Mouse (Mus musculus): ENCODE data around the gene Rassf6. TPM values are rescaled to one million over a fixed set of nuclear protein-coding genes. Genes with fewer than 3 reads are reported as not detected.

Gene Rassf6
- 11.7 and 12.0 TPM in 2 replicates for polyA plus RNA-seq (2014; fragmentation: Nextera tagmentation; extraction: Ambion mirVana)

DNA sequence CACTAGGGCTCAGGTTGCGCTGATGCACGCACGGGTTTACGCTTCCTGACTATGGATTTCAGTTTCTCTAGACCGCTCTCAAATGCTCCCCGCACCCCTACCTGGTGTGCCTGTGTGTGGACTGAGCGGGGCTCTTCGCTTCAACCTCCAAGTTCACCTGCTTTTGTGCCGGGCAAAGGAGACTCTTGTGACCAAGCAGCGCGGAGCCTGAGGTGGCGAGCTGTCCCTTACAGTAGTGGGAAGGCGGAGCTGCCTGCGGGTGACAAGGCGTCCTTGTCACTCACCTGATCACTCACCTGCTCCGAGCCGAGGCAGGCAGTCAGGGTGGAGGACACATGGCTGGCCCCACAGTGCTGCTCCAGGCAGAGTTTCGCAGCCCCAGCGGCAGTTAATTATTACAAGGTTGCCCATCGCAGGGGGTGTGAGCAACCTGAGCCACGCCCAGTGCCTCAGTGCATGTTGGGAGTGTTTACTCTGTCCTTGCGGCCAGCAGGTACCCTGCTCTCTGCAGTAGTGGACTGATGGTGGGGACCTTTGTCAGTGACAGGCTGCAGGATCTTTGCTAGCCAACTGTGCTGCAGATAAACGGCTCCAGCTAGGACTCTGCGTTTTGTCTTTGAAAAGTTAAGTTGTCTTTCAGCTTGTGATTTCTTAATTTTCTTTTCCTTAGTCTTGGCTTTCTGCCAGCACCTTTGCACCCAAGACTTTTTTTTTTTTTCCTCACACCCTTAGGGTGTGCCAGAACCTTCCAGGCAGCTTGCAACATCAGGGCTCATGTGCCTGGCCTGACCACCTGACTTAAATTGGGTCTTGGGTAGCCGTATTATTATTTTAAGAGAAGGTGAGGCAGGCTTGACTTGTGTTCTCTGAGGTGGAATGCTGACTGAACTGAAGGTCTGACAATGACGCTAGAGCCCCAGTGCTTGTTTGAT lies at the start of gene Rassf6:
Gene Rassf6 (minus strand): TSS at position 372 of the 932 bp plus-strand sequence.
- no peaks in the 10 kb centered on the region for H3K9me3 ChIP-seq (ENCODE audit: control insufficient read depth, low read length)
- H3K27ac ChIP-seq (ENCODE audit: low read depth): peak within 1 kb of the TSS; percentile 75
- peak within 1 kb of the TSS; percentile 37 for H3K9ac ChIP-seq (ENCODE audit: low read length)
- WGBS: 6% methylated on average over 26 of the region's 26 CpGs
- H3K36me3 ChIP-seq (ENCODE audit: control insufficient read depth, insufficient read depth, low read length): no peaks in the 10 kb centered on the region
- H3K4me3 ChIP-seq (ENCODE audit: low read depth, low read length): peak within 1 kb of the TSS; percentile 36
- H3K4me2 ChIP-seq (ENCODE audit: low read length): peak within 1 kb of the TSS; percentile 71
- peak; percentile 97 for ATAC-seq (replicated peaks; ENCODE audit: low FRiP score, low TSS enrichment, low read depth)
- peaks cover 16% of the 10 kb centered on the region for H3K4me1 ChIP-seq (replicated peaks; ENCODE audit: control insufficient read depth, insufficient read depth, low read length)
- H3K27me3 ChIP-seq (replicated peaks; ENCODE audit: control insufficient read depth, insufficient read depth, low read length): no peaks in the 10 kb centered on the region
- peak; percentile 78 for DNase-seq (ENCODE audit: low spot score)

DNA sequence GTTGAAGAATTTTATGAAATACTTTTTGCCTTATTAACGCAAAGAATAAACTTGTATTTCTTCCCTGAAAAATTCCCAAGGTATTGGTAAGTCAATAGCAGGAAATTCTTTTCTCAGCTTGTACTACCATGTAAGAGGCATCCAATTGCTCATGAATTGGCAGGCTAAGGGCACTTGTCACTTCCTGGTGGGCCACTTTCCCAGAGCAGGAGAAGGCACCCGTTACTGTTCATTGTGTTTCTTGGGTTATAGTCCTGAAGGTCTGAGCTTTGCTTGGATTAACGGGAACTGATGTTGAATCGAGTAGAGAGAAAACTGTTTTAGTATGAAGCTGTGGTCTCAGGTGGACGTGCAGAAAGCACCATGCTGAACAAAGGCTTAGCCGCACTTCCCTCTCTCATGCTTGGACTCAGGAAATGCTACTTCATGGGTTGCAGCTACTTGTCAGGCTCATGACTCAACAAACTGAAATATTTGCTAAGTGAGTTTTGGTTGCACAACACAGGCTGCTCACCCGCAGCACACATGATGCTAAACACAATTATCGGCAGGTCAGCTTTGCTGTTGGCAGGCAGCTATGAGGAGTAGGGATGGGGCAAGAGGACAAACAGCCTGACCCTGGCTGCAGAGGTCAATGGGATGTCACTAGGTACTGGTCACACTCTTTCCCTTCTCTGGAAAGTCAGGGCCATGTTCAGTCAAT lies 49.1 kb upstream of the Rassf6 start:
- H3K4me3 ChIP-seq (ENCODE audit: low read depth, low read length): no peak overlapping the region
- no peaks in the 10 kb centered on the region for H3K9me3 ChIP-seq (ENCODE audit: control insufficient read depth, low read length)
- DNase-seq (ENCODE audit: low spot score): no peak
- H3K27ac ChIP-seq (ENCODE audit: low read depth): no peak overlapping the region
- no peak for ATAC-seq (replicated peaks; ENCODE audit: low FRiP score, low TSS enrichment, low read depth)
- H3K9ac ChIP-seq (ENCODE audit: low read length): no peak overlapping the region
- 86% methylated on average over 8 of the region's 8 CpGs for WGBS
- H3K4me1 ChIP-seq (replicated peaks; ENCODE audit: control insufficient read depth, insufficient read depth, low read length): no peaks in the 10 kb centered on the region
- no peaks in the 10 kb centered on the region for H3K27me3 ChIP-seq (replicated peaks; ENCODE audit: control insufficient read depth, insufficient read depth, low read length)
- H3K4me2 ChIP-seq (ENCODE audit: low read length): no peak overlapping the region
- no peaks in the 10 kb centered on the region for H3K36me3 ChIP-seq (ENCODE audit: control insufficient read depth, insufficient read depth, low read length)

DNA sequence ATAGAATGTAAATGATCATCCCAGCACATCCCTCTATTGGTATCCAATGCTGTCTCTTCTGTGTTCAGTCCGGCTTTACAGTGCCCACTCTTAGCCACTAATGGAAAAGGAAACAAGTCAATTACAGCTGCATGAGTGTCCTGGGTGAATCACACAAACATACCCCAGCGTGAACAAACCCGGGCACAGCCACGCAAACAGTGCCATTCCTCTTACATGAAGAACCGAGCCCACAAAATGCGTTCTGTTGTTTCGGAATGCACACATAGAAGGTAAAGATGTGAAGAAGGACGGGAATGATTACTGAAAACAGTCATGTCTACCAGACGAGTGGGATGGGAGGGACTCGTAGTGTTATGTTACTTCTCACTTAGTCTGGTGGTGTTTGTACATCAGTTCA lies 47.5 kb upstream of the Rassf6 start:
- WGBS: 92% methylated on average over 10 of the region's 10 CpGs
- H3K9me3 ChIP-seq (ENCODE audit: control insufficient read depth, low read length): no peaks in the 10 kb centered on the region
- H3K36me3 ChIP-seq (ENCODE audit: control insufficient read depth, insufficient read depth, low read length): no peaks in the 10 kb centered on the region
- H3K4me2 ChIP-seq (ENCODE audit: low read length): no peak overlapping the region
- H3K9ac ChIP-seq (ENCODE audit: low read length): no peak overlapping the region
- no peak for ATAC-seq (replicated peaks; ENCODE audit: low FRiP score, low TSS enrichment, low read depth)
- no peaks in the 10 kb centered on the region for H3K4me1 ChIP-seq (replicated peaks; ENCODE audit: control insufficient read depth, insufficient read depth, low read length)
- no peak overlapping the region for H3K4me3 ChIP-seq (ENCODE audit: low read depth, low read length)
- no peaks in the 10 kb centered on the region for H3K27me3 ChIP-seq (replicated peaks; ENCODE audit: control insufficient read depth, insufficient read depth, low read length)
- DNase-seq (ENCODE audit: low spot score): no peak
- H3K27ac ChIP-seq (ENCODE audit: low read depth): no peak overlapping the region

DNA sequence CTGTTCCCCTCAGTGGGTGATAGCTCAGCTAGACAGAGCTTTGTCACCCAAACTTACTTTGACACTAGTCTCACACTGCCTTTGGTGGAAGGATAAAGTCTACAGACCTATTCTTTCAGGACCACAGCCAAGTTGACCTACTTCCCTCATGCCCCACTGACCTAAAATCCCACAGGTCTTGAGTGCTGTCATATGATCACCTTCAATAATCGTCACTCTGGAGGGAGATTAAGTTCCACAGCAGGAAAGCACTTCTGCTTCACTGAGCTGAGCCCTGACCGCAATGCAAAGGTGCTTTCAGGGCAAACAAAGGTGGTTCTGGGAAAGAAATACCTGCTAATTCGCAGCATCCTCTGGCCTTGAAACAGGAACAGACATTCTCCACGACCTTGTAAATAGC lies 44.5 kb upstream of the Rassf6 start:
- no peaks in the 10 kb centered on the region for H3K27me3 ChIP-seq (replicated peaks; ENCODE audit: control insufficient read depth, insufficient read depth, low read length)
- 57% methylated on average over 4 of the region's 4 CpGs for WGBS
- DNase-seq (ENCODE audit: low spot score): no peak
- H3K4me2 ChIP-seq (ENCODE audit: low read length): no peak overlapping the region
- no peaks in the 10 kb centered on the region for H3K9me3 ChIP-seq (ENCODE audit: control insufficient read depth, low read length)
- no peak for ATAC-seq (replicated peaks; ENCODE audit: low FRiP score, low TSS enrichment, low read depth)
- H3K4me3 ChIP-seq (ENCODE audit: low read depth, low read length): no peak overlapping the region
- no peak overlapping the region for H3K27ac ChIP-seq (ENCODE audit: low read depth)
- H3K9ac ChIP-seq (ENCODE audit: low read length): no peak overlapping the region
- H3K36me3 ChIP-seq (ENCODE audit: control insufficient read depth, insufficient read depth, low read length): no peaks in the 10 kb centered on the region
- no peaks in the 10 kb centered on the region for H3K4me1 ChIP-seq (replicated peaks; ENCODE audit: control insufficient read depth, insufficient read depth, low read length)

DNA sequence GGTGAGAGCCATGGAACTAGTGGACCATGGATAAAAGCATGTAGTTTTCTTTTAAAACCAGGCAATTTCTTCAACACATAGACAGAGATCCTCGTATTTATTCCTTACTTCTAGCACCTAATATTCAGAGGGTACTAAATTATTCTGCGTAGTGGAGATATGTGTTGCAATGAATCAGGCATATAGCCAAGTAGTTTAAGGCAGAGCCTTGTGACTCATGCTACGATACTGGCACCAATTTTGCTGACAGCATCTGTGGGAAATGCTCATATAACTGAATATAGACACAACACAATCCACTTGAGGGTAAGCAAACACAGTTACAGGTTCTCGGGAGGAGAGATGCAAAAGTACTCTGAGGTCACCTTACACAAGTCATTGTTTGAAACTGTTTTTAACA lies 41.4 kb upstream of the Rassf6 start:
- H3K4me3 ChIP-seq (ENCODE audit: low read depth, low read length): no peak overlapping the region
- H3K27me3 ChIP-seq (replicated peaks; ENCODE audit: control insufficient read depth, insufficient read depth, low read length): no peaks in the 10 kb centered on the region
- no peak for ATAC-seq (replicated peaks; ENCODE audit: low FRiP score, low TSS enrichment, low read depth)
- H3K27ac ChIP-seq (ENCODE audit: low read depth): no peak overlapping the region
- no peaks in the 10 kb centered on the region for H3K36me3 ChIP-seq (ENCODE audit: control insufficient read depth, insufficient read depth, low read length)
- H3K9me3 ChIP-seq (ENCODE audit: control insufficient read depth, low read length): no peaks in the 10 kb centered on the region
- H3K4me2 ChIP-seq (ENCODE audit: low read length): no peak overlapping the region
- H3K4me1 ChIP-seq (replicated peaks; ENCODE audit: control insufficient read depth, insufficient read depth, low read length): no peaks in the 10 kb centered on the region
- H3K9ac ChIP-seq (ENCODE audit: low read length): no peak overlapping the region
- 80% methylated on average over 4 of the region's 4 CpGs for WGBS
- no peak for DNase-seq (ENCODE audit: low spot score)

DNA sequence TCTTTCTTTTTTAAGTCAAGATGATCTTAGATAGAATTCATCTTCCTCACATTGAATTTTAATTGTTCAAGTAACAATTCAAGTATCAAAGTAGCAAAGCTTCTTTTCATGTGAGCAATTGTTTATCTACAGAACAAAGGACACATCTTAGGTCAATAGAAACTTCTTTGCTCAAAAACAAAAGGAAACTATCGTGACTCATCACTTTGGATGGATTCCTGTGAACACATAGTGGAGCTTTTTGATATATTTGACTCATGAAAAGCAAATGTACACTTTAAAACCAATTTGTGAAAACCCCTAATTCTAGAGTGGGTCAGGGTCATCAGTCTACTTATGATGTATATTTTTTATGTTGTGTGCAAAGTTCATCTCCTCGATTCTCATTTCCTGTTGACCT lies 37.1 kb upstream of the Rassf6 start:
- H3K36me3 ChIP-seq (ENCODE audit: control insufficient read depth, insufficient read depth, low read length): no peaks in the 10 kb centered on the region
- no peak overlapping the region for H3K4me2 ChIP-seq (ENCODE audit: low read length)
- no peak for ATAC-seq (replicated peaks; ENCODE audit: low FRiP score, low TSS enrichment, low read depth)
- no peaks in the 10 kb centered on the region for H3K9me3 ChIP-seq (ENCODE audit: control insufficient read depth, low read length)
- H3K27ac ChIP-seq (ENCODE audit: low read depth): no peak overlapping the region
- 55% methylated on average over 2 of the region's 2 CpGs for WGBS
- H3K4me3 ChIP-seq (ENCODE audit: low read depth, low read length): no peak overlapping the region
- no peak overlapping the region for H3K9ac ChIP-seq (ENCODE audit: low read length)
- no peak for DNase-seq (ENCODE audit: low spot score)
- H3K27me3 ChIP-seq (replicated peaks; ENCODE audit: control insufficient read depth, insufficient read depth, low read length): no peaks in the 10 kb centered on the region
- H3K4me1 ChIP-seq (replicated peaks; ENCODE audit: control insufficient read depth, insufficient read depth, low read length): no peaks in the 10 kb centered on the region

DNA sequence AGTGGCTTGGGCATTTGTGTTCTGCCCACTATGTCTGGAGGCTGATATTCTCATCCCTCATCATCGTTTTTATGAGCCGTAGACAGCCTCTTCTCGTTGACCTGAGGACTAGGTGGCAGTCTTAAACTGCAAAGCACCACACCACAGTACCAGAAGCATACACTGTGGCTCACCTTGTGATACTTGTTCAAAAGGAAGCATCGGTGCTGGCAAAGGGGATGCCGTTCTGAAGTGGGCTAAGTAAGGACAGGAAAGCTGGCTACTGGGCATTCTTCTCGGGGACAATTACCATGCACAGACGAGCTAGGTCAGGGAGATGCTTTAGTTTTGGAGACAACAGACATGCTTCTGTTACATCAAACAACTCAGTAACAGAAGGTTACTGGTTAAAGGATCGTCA lies 21.4 kb upstream of the Rassf6 start:
- ATAC-seq (replicated peaks; ENCODE audit: low FRiP score, low TSS enrichment, low read depth): no peak
- H3K4me1 ChIP-seq (replicated peaks; ENCODE audit: control insufficient read depth, insufficient read depth, low read length): no peaks in the 10 kb centered on the region
- 49% methylated on average over 8 of the region's 8 CpGs for WGBS

DNA sequence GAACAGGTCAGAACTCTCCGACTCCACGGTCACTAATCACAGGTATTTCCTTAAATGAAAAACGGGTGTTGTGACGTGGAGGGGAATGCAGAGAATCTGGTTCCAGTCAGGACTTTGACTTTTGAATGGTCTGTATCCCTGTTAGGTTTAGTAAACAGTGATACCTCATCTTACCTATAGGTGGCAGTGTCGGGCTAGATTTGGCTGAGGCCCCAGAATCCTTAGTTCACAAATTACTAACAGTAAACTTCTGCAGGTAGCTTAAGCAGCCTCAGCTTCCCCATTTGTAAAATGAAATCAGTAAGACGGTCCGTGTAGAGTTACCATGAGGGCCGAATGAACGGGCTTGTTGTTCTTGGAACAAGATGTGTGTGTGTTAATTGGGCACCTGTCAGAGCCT lies 21.0 kb upstream of the Rassf6 start:
- DNase-seq (ENCODE audit: low spot score): peak; percentile 68
- 14% methylated on average over 9 of the region's 9 CpGs for WGBS
- peak; percentile 68 for ATAC-seq (replicated peaks; ENCODE audit: low FRiP score, low TSS enrichment, low read depth)

More for the DNA sequence above, 21.4 kb upstream of the Rassf6 start:
- Histone ChIP-seq H3K36me3 (ENCODE audit: control insufficient read depth, insufficient read depth, low read length) (no peaks in the 10 kb centered on the region), H3K4me3 (ENCODE audit: low read depth, low read length) (no peak overlapping the region), H3K9ac (ENCODE audit: low read length) (no peak overlapping the region), H3K27ac (ENCODE audit: low read depth) (no peak overlapping the region), H3K9me3 (ENCODE audit: control insufficient read depth, low read length) (no peaks in the 10 kb centered on the region), H3K4me2 (ENCODE audit: low read length) (no peak overlapping the region), H3K27me3 (replicated peaks; ENCODE audit: control insufficient read depth, insufficient read depth, low read length) (no peaks in the 10 kb centered on the region)
- DNase-seq (ENCODE audit: low spot score): no peak

More for the DNA sequence above, 21.0 kb upstream of the Rassf6 start:
- no peak overlapping the region for H3K4me2 ChIP-seq (ENCODE audit: low read length)
- H3K36me3 ChIP-seq (ENCODE audit: control insufficient read depth, insufficient read depth, low read length): no peaks in the 10 kb centered on the region
- no peak overlapping the region for H3K27ac ChIP-seq (ENCODE audit: low read depth)
- no peak overlapping the region for H3K4me3 ChIP-seq (ENCODE audit: low read depth, low read length)
- no peaks in the 10 kb centered on the region for H3K4me1 ChIP-seq (replicated peaks; ENCODE audit: control insufficient read depth, insufficient read depth, low read length)
- no peaks in the 10 kb centered on the region for H3K27me3 ChIP-seq (replicated peaks; ENCODE audit: control insufficient read depth, insufficient read depth, low read length)
- no peaks in the 10 kb centered on the region for H3K9me3 ChIP-seq (ENCODE audit: control insufficient read depth, low read length)
- no peak overlapping the region for H3K9ac ChIP-seq (ENCODE audit: low read length)

Data from intestine, embryonic 14.5 days (tissue).